Mouse (Mus musculus) MEL (cell line): ENCODE measurements around the gene Sertad2.

Source experiments
- CTCF ChIP-seq, 3 experiments: IDR thresholded peaks in 2 of 3; conservative IDR thresholded peaks in 1 of 3; 2 replicates each; pipeline ENCODE4 v1.5.1; 2011 to 2012; ENCODE audit warnings: low read length in 3 of 3, low read depth in 2 of 3, mild to moderate bottlenecking in 2 of 3, improper control_type of control experiment in 1 of 3, inconsistent platforms in 1 of 3, mixed read lengths in 1 of 3, moderate library complexity in 1 of 3; ENCODE audit not compliant: control insufficient read depth in 1 of 3, insufficient read depth in 1 of 3, poor library complexity in 1 of 3, severe bottlenecking in 1 of 3
- ETS1 ChIP-seq: IDR thresholded peaks from 2 replicates; pipeline ENCODE4 v1.6.1; 2012; ENCODE audit warnings: low read depth, mild to moderate bottlenecking, inconsistent platforms, low read length, improper control_type of control experiment, moderate library complexity
- GATA1 ChIP-seq: IDR thresholded peaks from 2 replicates; pipeline ENCODE4 v1.6.1; 2011; ENCODE audit warnings: low read depth, low read length, improper control_type of control experiment

- no peak for TF ChIP-seq ETS1
- no peak for TF ChIP-seq GATA1
- TF ChIP-seq CTCF (IDR thresholded peaks at IDR 0.05 in 2 of 3, conservative IDR thresholded peaks at IDR 0.05 in 1 of 3; ENCODE audit: control insufficient read depth in 1 of 3, insufficient read depth in 1 of 3, low read depth in 2 of 3, low read length in 3 of 3, poor library complexity in 1 of 3, severe bottlenecking in 1 of 3), result no peak
Measured at GRCm38 (mm10) chr11:20549481-20549880, 6.4 kb downstream of the Sertad2 start.
